Mouse (Mus musculus) kidney, postnatal 14 days (tissue): ENCODE data around the gene Selenop.
"Not testable (repeated sequence)": the region's sequence is repeated elsewhere in the genome, so short reads cannot be mapped to it uniquely, and the experiment has no call there.

ENCODE experiments used
- DNase-seq: peaks from one replicate; pipeline ENCODE4 v3.0.0; 2022; ENCODE audit warnings: mixed read lengths

The Selenop gene

DNA sequence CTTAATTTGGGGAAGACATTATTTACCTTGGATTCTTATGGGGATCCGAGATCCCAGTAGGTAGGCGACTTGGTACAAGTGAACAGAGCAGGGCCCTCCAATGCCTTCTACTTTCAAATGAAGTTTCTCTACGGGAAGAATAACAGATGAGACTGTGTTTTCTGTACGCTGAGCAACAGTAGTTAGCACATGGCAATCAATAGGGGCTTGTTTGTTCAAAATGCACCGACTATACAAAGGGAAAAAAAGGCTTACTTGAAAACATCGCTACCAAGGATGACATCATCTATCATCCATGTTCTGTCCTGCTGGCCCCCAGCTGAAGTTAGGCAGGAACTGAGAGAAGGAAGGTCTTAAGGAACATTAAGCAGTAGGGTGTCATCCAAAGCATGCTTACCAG, at the start of gene Selenop:
Selenop (plus strand) TSS at position 301 of the 400 bp plus-strand sequence.
- DNase-seq: no peak

DNA sequence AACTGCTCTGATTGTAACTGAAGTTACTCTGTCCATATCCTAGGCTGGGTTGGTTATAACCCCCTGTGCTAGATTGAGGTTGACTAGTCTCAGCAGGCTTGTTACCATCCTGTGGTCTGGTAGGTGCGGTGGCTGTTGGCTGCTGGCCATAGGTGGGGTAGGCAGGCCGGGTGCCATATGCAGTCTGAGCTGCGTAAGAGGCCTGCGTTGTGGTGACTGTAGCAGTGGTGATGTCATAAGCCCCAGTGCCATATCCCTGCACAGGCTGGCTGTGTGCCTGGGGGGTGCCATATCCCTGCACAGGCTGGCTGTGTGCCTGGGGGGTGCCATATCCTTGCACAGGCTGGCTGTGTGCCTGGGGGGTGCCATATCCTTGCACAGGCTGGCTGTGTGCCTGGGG, 49.7 kb upstream of the Selenop start:
- DNase-seq: not testable (repeated sequence)

DNA sequence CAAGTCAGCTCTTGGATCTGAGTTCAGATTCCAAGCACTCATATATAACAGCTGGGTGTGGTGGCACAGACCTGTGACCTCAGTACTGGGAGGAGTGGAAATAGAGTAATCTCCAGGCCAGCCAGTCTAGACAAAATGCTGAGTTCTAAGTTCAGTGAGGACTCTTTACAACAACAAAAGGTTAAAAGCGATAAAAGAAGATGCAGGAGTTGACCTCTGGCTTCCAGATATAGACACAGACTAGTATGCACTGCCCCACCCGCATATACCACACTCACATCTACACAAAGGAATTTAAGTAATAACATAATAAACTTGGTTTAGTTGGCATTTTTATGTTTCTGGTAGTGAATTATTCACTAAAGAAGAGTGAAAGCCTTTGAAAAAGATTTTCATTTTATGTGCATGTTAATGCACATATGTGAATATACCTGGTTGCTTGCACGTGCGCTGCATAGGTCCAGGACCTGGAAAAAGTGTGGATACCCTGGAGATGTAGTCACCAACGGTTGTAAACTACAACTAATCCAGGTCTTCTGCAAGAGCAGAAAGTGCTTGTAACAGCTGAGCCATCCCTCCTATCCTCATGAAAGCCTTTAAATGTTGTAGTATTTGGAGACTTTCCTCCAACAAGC, 45.4 kb upstream of the Selenop start:
- DNase-seq: no peak

DNA sequence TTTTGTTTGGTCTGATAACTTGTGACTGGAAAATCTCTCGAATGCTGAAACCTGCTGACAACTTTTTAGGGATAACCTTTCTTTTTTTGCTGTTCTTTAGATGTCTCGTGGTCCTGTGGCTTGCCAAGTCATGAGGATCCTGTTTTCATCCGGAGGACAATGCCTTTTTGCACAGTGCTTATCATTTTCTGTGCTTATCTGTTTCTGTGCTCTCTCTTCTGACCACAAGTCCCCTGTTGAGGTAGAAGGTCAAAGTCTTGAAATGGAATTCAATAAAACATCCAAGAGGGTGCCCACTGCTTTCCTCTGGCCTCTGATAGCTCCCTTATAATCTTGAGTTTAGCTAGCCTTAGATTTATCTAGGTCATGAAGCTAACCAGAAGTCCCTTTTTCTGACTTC, 41.8 kb upstream of the Selenop start:
- no peak for DNase-seq

DNA sequence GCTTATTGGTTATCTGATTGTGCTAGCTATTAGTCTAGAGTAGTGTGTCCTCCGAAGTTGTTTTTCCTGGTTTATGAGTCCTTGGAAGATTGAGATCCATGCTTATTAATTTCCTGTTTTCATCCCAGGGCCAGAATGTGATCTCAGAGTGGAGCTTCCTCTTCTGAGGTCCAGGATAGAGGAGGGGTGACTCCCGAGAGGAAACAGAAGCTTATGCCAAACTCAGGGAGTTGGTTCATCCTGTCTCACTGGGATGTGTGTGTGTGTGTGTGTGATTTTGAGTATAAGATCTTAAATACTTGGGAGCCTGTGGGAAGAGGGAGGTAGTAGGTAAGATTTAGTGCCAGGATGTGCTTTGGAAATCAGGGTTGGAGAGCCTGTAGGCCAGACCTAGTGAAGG, 40.2 kb upstream of the Selenop start:
- DNase-seq: peak; percentile 62

DNA sequence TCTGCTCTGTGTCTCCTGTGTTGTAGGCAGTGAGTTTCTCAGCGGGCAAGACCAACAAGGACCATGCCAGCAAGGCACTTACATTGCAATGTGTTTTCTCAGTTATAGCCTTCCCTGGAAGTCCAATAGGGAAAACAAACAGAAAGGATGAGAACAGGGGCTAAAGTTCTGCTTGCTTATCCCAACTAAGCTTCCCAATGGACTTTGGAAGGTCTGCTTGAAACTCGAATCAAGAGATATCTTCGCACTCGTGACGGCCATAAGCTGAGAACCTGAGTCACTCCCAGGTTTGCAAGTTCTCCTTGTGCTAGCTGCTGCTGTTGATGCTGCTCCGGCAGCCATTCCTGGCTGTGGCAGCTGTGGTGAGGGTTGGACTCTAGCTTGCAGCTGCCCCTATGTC, 39.4 kb upstream of the Selenop start:
- no peak for DNase-seq

DNA sequence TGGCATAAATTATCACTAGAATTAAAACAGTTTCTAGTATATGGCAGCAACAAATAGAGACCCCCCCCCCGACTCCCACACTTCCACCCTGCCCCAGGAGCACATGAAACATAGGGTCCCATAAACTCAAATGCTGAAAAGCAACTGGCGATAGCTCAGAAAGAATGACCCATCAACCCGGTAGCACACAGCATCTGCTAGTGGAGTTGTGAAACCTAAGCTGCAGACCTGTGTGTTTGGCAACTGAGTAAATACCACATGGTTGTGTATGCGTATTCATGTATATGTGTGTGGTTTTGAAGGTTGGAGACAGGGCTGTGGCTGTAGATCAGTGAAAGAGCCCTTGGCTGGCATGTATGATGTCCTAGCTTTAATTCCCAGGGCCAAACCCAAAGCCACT, 37.3 kb upstream of the Selenop start:
- no peak for DNase-seq

DNA sequence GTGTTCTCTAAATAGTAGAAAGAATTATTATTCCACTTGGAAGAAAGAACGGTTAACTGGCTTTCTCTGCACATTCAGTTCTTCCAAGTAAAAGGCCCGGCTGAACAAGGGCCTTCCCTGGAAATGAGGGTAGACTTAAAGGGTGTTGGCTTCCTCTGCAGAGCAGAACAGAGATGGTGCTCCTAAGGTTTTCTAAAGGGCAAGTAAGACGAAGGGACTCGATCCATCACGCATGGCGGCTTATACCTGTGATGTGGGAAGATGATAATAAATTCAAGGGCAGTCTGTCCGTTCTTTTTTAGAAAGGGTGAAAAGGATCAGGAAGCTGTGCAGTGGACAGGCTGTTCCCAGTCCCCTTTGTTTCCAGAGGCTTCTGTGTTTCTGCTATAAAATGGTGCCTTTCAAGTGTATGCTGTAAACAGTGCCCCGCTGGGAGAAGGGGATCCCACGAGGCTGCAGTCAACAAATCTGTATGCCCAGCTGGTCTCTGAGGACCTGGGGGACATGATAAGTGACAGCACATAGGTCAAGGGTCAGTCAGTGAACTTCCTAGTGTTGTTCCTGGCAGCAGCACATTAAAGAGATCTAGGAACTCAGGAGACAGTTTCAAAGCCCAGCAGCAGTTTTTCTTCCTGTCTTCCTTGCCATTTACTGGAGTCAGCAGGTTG, 36.0 kb upstream of the Selenop start:
- DNase-seq: peak; percentile 68

DNA sequence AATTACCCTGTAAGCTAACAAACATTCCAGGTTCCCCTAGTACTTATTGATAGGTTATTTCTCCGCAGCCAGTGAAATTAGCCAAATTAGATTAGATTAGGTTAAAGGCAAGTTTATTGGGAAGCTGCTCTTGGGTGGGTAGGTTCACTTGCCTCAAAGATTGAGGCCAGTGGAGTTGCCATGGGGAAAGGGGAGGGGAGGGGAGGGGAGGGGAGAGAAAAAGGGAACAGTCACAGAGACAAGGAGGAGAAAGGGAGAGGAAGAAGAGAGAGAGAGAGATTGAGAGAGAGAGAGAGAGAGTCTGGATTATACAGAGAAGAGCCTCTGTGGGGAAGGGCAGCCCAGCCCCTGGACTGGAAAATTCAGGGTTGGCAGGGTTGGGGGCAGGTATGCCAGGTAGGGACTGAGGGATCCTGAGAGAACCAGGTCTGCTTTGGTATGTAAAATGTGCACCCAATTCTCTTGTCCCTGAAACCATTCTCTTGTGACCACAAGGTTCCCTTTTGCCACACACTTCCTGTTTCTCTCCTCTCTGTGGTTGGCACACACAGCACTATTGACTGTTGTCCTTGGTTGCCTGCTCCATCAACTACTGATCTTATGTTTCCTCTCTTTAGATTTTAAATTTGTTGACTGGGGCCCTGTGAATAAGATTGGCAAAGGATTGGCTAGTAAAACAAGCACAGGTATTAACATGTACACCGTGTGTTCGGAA, 34.4 kb upstream of the Selenop start:
- DNase-seq: no peak

DNA sequence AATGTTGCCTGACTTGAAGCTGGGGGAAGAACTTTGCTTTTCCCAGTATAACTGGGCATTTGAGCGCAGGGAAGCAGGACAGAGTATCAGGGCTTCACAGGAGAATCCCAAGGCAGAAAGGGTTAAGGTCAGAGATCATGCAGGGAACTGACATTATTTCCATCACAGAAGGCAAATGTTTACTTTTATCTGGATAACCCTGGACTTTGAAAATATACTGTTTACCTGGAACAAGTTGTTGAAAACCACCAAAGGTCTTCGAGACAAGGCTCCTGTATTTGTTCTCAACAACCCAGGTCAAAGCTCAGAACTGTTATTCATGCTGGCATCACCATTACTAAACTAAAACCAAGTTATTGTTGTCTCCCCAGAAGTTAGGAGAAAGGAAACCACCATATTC, 32.0 kb upstream of the Selenop start:
- no peak for DNase-seq

DNA sequence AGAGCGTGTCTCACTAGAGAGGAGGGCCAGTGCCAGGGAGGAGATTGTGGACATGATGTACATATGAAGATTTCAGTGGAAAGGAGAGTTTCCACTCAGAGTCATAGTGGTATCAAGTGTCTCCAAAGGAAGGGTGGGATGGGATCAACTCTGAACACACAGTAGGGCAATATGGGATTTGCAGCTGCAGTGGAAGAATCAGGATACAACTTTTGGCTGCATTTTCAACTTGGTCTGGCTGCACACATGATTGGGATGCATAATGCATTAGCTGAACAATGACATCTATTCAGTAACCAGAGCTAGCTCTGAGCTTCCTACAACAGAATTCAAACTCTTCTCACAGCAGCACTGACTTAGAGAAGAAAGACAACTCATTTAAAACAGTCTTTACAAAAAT, 30.4 kb upstream of the Selenop start:
- no peak for DNase-seq

DNA sequence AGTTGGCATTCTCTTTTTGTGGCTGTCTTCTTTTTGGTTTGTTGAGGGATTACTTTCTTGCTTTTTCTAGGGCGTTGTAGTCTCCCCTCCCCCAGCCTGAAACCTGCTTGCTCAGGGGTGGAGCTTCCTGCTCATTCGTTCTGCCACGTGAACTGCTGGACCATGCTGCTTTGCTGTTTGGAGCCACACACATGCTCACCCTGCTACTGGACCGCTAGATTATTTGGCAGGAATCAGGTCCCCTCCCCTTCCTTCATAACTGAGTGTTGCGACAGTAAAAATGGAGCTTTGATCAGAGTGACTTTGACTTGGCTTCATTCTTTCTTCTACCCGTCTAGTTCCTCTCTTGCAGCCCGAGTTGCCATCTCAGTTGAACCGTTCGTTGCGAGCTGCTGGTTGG, 23.3 kb upstream of the Selenop start:
- not testable (repeated sequence) for DNase-seq

DNA sequence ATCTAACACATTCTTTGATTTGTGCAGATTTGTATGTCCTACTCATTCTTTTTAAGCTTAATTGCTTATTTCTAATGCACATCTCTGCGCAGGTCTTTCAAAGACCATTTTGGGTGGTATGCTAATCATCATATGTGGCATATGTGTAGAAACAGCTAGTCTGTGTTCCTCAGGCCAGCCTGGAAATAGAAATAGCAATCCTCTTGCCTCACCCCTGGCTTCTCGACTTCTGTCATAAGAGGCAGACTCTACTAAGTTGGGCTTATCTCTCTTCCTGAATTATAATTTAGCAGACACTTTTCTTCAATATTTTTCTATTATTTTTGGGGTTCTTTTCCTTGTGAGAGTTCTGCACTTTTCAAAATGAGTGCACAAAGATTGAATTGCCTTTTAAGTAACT, 17.7 kb upstream of the Selenop start:
- no peak for DNase-seq

DNA sequence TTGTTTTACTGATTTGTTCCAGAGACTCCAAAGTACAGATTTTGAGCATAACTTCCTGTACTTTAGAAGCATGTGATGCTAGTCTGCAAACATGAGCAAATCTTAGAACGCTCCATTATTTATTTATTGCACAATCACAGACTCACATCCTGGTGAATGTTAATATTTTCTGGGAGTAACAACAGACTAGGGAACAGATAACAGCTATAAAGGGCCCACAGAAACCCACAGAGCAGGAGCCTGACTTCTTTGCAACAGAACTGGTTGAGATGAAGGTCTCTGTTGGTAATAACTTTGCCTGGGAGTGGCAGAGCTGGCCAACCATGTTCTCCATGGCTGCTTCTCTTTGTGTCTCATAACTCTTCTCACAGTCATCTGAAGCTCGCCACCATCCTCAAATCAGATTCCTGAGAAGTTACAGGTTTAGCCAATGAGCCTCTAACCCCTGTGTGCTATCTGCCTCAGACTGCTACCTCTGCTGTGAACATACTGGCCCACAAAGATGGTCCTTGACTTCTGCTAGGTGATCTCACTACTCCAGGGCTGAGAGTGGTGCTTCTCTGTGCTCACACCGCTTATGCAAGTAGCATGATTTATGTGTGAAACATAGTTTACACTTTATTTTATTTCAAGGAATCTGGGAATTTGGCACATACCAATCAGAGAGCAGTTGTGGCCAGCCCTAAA, 17.2 kb upstream of the Selenop start:
- no peak for DNase-seq

DNA sequence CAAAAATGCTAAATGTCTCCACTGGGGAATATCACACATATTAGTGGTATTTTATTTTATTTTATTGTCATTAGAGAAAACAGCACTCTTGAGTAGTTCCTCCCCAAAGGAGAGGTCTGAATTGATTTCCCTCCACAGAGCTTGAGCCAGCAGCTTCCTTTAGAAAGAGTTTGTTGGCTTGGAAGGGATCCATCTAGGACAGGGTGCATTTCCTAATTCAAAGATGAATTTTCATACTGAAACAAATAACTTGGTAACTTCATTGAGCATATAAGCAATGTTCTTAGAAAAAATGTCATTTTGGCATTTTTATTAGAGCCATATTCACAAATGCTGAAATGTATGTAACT, 16.7 kb upstream of the Selenop start:
- DNase-seq: no peak

DNA sequence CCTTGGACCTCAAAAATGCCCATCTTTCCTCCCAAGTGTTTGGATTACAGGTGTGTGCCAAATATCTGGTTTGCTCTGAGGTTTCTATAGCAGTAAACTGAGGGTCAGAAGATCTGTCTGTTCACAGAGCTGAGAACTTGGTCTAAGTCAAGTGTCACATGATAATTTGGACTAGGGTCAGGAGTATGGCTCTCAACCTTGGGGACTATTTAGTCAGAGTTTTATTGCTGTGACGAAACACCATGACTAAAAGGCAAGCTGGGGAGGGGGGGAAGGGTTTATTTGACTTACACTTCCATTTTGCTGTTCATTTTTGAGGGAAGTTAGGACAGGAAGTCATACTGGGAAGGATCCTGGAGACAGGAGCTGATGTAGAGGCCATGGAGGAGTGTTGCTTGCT, 9.3 kb upstream of the Selenop start:
- DNase-seq: no peak

DNA sequence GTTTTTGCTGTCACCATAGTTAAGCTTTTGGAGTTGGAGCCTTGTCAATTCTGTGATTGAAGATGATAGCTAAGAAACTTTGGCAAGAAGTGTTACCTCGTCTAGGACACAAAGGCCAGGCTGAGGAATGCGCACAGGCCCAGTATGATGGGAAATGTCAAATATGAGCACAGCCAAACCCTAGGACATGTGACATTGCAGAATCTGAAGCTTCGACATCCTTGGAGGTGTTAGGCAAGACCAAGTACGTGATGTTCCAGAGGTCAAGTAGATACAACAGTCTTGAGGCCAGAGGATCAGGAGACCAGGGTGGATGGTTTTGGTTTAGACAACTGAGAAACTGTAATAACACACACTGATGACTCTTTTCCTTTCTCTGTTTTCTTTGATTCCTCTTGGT, 8.0 kb upstream of the Selenop start:
- no peak for DNase-seq

DNA sequence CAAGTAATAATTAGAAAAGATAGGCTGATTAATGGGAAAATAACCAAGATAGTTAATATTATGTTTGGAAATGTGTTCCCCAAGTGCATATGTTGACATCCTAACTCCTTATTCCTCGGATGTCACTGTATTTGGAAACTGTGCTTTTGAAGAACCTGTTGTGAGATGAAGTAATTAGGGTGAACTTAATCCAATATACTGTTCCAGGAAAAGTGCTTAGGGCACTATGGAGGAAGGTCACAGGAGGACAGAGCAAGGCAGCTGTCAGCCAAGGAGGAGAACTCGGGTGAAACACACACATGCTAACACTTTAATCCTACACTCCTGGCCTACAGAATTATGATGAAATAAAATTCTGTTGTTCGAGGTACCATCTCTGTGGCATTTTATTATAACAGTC, 5.5 kb upstream of the Selenop start:
- DNase-seq: no peak

DNA sequence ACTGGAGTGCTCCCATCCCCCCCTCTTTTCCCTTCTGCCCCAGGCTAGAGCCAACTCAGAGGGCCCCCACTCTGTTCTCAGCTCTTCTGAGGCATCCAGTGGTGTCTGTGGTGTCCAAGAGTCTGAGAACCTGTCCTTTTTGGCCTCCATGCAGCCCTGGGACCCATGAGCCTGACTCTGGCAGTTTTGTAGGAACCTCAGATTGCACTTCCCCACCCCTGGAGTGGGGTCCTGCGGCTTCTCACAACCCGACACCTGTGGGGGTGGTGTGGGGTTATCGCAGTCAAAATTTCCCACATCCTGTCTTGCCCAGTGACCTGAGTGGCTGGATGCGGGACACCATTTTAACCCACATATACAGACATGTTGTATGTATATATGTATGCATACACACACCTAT, 4.1 kb upstream of the Selenop start:
- no peak for DNase-seq

DNA sequence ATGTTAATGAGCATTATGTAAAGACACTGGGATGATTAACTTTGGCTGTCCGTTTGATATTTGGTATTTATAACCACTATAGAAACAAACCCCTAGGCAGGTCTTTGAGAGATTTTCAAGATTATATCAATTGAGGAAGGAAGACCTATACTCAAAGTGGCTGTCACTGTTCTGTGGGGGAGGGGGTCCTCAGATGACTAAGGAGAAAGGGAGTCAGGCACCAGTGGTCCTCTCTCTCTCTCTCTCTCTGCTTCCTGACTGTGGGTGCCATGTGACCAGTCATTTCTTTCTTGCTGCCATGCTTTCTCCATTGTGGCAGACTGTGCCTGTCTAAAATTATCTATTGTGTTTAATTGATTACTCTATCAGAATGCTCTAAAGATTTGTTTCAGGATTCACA, 3.5 kb upstream of the Selenop start:
- DNase-seq: no peak

DNA sequence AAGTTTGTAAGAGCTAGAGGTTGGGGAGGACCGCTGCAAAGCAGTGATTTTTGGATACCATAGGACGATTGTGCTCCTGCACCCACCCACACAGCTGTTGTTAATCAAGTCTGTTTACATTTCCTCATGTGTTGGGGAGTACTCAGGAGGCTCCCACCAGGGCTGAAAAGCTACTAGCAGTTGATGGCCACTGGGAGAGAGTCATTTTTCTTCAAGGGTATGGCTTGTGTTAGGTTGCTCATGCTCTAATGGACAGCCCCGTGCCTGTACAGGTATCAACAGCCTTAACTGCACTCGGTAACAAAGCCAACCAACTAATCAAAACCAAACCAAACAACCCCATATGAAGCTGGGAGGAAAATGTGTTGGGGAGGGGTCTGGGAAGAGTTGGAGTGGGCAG, 1.1 kb downstream of the Selenop start:
- DNase-seq: no peak

DNA sequence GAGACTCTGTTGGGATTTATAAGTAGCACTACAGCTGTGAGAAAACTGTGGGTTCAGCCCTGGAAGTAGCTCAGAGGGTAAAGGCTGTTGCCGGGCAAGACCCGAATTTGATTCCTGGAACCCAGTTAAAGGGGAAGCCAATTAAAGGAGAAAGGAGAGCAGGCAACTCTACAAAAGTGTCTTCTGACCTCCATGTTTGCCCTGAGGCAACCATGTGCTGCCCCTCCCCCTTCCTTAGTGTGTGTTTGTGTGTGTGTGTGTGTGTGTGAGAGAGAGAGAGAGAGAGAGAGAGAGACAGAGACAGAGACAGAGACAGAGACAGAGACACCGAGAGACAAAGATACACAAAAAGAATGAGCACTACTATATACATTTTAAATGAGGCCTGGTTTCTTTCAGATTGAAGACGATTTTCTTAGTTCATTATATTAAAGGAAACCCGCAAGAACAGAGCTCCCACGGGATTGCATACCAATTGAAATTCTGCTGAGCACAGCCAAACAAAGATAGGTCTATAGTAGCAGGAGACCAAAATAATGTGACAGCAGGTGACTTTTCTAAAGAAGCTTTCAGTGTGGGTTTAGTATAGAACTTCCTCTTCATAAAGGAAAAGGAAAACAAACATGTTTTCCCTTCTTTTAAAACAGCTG, 1.8 kb downstream of the Selenop start:
- peak; percentile 40 for DNase-seq

DNA sequence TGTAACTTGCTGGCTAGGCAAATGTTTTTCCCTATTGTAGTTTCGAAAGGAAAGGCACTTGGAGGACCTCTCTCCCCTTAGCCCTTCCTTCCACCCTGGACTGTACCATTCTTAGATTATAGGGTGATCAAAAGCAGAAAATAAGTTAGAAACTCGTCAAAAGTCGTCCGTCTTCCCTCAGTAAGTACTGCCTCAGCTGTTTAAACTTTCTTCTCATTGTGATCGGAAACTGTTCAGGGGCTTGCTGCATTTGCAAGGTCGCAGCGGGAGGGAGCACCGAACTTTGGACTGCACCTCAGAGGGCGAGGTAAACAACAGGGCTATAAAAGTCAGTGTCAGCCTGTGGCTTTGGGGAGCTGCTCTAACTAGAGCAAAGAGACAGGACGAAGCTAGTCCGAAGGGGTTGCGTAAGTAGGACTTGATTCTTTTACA, 2.3 kb downstream of the Selenop start:
- DNase-seq: peak; percentile 91
